Mouse (Mus musculus) urinary bladder, adult 2 months (tissue): ENCODE data around the gene Psmb3. TPM values are rescaled to one million over a fixed set of nuclear protein-coding genes. Genes with fewer than 3 reads are reported as not detected.

Experiments used
- DNase-seq: peaks from one replicate; pipeline ENCODE4 v3.0.0; 2022; ENCODE audit warnings: low spot score
- polyA plus RNA-seq: library from polyadenylated mRNA; depleted of rRNA; stranded (reverse); fragments of >200 nt; gene quantifications from 2 replicates; pipeline ENCODE4 v1.2.3, GENCODE M21; 2012; rRNA removed

Psmb3 gene
- polyA plus RNA-seq, 1 experiment, result 322 TPM

DNA sequence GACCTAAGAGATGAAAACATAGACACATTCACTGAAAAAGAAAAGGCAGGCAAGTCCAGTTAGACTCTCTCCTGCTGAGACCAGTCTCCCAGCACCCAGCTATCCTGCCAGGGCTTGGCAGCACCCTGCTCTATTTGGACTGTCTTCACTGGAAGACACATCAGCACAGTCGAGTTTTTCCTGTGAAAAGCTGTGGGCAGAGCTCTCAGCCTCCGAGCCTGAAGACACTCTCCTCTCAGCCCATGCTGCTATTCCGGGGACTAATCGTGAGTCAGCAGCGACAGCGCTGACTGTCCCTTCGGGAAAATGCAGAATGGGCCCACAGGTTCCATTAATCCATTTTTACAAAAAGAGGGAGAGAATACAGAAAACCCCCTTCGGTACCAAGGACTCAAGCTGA lies 50.1 kb downstream of the Psmb3 start:
- no peak for DNase-seq

- DNase-seq, result no peak
Observed at GRCm38 (mm10) chr11:97758125-97758524, 54.9 kb downstream of the Psmb3 start.

- DNase-seq, result no peak
Observed at GRCm38 (mm10) chr11:97758942-97759341, 55.7 kb downstream of the Psmb3 start.

- DNase-seq, result no peak
Observed at GRCm38 (mm10) chr11:97761638-97762037, 58.4 kb downstream of the Psmb3 start.

Other genes with a start within 250 kb of the Psmb3 start
- not detected in 2 replicates for gene 4933428G20Rik, start 203.1 kb upstream of the Psmb3 start, polyA plus RNA-seq
- gene Srcin1, start 127.2 kb upstream of the Psmb3 start, polyA plus RNA-seq, result 1.4 and 1.6 TPM in 2 replicates
- 0.77 and 0.80 TPM in 2 replicates for gene Epop, start 73.7 kb upstream of the Psmb3 start, polyA plus RNA-seq
- gene Mllt6, start 40.0 kb upstream of the Psmb3 start, polyA plus RNA-seq, result 30.2 and 37.2 TPM in 2 replicates
- 55.7 and 56.2 TPM in 2 replicates for gene Cisd3, start 17.6 kb upstream of the Psmb3 start, polyA plus RNA-seq
- gene Pcgf2, start 2.9 kb upstream of the Psmb3 start, polyA plus RNA-seq, result 41.1 and 46.4 TPM in 2 replicates
- 17.2 and 19.1 TPM in 2 replicates for gene Pip4k2b, start 41.3 kb downstream of the Psmb3 start, polyA plus RNA-seq
- gene Cwc25, start 63.2 kb downstream of the Psmb3 start, polyA plus RNA-seq, result 15.3 and 16.6 TPM in 2 replicates
- 0.13 and 0.41 TPM in 2 replicates for gene 1700001P01Rik, start 72.5 kb downstream of the Psmb3 start, polyA plus RNA-seq
- gene Rpl23, start 79.0 kb downstream of the Psmb3 start, polyA plus RNA-seq, result 911 and 1,027 TPM in 2 replicates
- gene Lasp1, start 95.6 kb downstream of the Psmb3 start, polyA plus RNA-seq, result 101 and 108 TPM in 2 replicates
- 3.8 and 5.6 TPM in 2 replicates for gene B230217C12Rik, start 137.4 kb downstream of the Psmb3 start, polyA plus RNA-seq
- 0.28 and 0.40 TPM in 2 replicates for gene Fbxo47, start 180.8 kb downstream of the Psmb3 start, polyA plus RNA-seq